Mouse (Mus musculus) limb, embryonic 10.5 days (tissue): ENCODE data around the gene Gpc6. TPM values are rescaled to one million over a fixed set of nuclear protein-coding genes. Genes with fewer than 3 reads are reported as not detected.
A peak's percentile ranks its signal among the peaks of the same experiment; 100 is the strongest.

Experiments used
- DNase-seq: peaks from one replicate; pipeline ENCODE4 v3.0.0-alpha.2; 2017; ENCODE audit warnings: low spot score
- H3K27ac ChIP-seq: fragments of 300-500 bp; sonication (generic); 2 replicates; pipeline ENCODE4 v1.5.1; 2016; ENCODE audit warnings: mild to moderate bottlenecking
- H3K27me3 ChIP-seq: fragments of 300-500 bp; sonication (generic); 2 replicates; pipeline ENCODE4 v1.6.1; 2016; ENCODE audit warnings: low read depth, mild to moderate bottlenecking; ENCODE audit not compliant: poor library complexity, severe bottlenecking
- H3K36me3 ChIP-seq: fragments of 300-500 bp; sonication (generic); 2 replicates; pipeline ENCODE4 v1.6.1; 2016; ENCODE audit warnings: mild to moderate bottlenecking, moderate library complexity
- H3K4me1 ChIP-seq: fragments of 300-500 bp; sonication (generic); 2 replicates; pipeline ENCODE4 v1.6.1; 2016
- H3K4me3 ChIP-seq: fragments of 300-500 bp; sonication (generic); 2 replicates; pipeline ENCODE4 v1.5.1; 2016; ENCODE audit warnings: mild to moderate bottlenecking, moderate library complexity
- H3K9me3 ChIP-seq: fragments of 300-500 bp; sonication (generic); replicated peaks from 2 replicates; pipeline ENCODE4 v1.6.1; 2016; ENCODE audit warnings: mild to moderate bottlenecking
- WGBS: fragments of 180-500 bp; shearing (Covaris S2); methylation state at CpG from one replicate; pipeline ENCODE4 v1.1.7; 2016; 5-methylcytosine and 5-hydroxymethylcytosine counted together
- polyA plus RNA-seq: library from polyadenylated mRNA; unstranded; fragments of >200 nt; fragmentation: Nextera tagmentation; extraction: Ambion mirVana; gene quantifications from 2 replicates; pipeline ENCODE4 v1.2.1, GENCODE M21; 2016

Gene Gpc6
- polyA plus RNA-seq, 1 experiment from 2014 or later: 51.9 TPM

DNA sequence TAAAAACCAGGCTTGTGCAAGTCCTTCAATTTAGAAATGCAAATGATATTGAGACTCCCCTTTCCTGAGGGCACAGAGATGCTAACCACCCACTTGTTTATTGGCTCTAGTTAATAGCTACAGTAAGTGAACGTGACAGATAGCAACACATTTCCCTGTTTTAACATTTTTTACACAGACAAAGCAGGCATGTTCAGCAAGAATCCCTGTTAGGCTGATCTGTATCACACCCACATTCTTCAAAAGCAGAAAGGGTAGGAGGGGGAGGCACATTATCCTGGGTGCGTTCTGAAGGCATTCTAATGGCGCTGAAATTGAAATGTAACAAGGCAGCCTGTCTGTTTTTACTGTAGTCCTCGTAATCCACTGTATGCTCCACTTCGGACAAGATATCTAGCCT is 674.6 kb downstream of the Gpc6 start:
- Histone ChIP-seq H3K4me3 (no peak overlapping the region), H3K9me3 (no peaks in the 10 kb centered on the region), H3K36me3 (no peaks in the 10 kb centered on the region), H3K27ac (no peak overlapping the region), H3K27me3 (no peaks in the 10 kb centered on the region), H3K4me1 (no peaks in the 10 kb centered on the region)
- no peak for DNase-seq
- 82% methylated on average over 5 of the region's 5 CpGs for WGBS

- WGBS: 75% methylated on average over 1 of the region's 1 CpGs
- no peak overlapping the region for H3K4me3 ChIP-seq
- DNase-seq: no peak
- no peaks in the 10 kb centered on the region for H3K36me3 ChIP-seq
- H3K4me1 ChIP-seq: no peaks in the 10 kb centered on the region
- no peaks in the 10 kb centered on the region for H3K9me3 ChIP-seq
- H3K27me3 ChIP-seq: no peaks in the 10 kb centered on the region
- H3K27ac ChIP-seq: no peak overlapping the region
Observed at GRCm38 (mm10) chr14:117603837-117604236, 678.7 kb downstream of the Gpc6 start.

- no peak for DNase-seq
- Histone ChIP-seq H3K9me3 (no peaks in the 10 kb centered on the region), H3K27ac (no peak overlapping the region), H3K27me3 (no peaks in the 10 kb centered on the region), H3K4me3 (no peak overlapping the region), H3K4me1 (no peaks in the 10 kb centered on the region), H3K36me3 (0 out of 2 replicates have a peak, but pooled peaks cover 3% of the 10 kb centered on the region)
- 92% methylated on average over 2 of the region's 2 CpGs for WGBS
Observed at GRCm38 (mm10) chr14:117605750-117606149, 680.6 kb downstream of the Gpc6 start.

DNA sequence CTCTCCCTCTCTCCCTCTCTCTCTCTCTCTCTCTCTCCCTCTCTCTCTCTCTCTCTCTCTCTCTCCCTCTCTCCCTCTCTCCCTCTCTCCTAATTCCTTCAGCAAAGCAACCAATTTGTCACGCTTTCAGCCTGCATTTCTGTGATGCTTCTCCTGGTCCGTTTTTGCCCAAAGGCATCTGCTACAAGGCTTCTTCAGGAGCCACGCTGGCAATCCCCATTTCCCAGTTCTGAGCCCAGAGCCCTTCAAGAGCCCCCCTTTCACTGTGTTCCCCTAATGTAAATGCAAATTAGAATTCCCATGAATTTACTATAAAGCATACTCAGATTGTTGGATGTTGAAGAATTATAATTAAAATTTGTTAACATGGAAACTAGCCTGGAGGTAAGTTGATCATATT is 686.0 kb downstream of the Gpc6 start:
- Histone ChIP-seq H3K27ac (no peak overlapping the region), H3K27me3 (no peaks in the 10 kb centered on the region), H3K36me3 (0 out of 2 replicates have a peak, but pooled peaks cover 3% of the 10 kb centered on the region), H3K4me1 (no peaks in the 10 kb centered on the region), H3K4me3 (no peak overlapping the region), H3K9me3 (no peaks in the 10 kb centered on the region)
- 83% methylated on average over 3 of the region's 3 CpGs for WGBS
- DNase-seq: no peak

- no peak for DNase-seq
- 0 out of 2 replicates have a peak overlapping the region, but pooled peaks have one; percentile 9 for H3K27ac ChIP-seq
- H3K4me3 ChIP-seq: no peak overlapping the region
- H3K27me3 ChIP-seq: no peaks in the 10 kb centered on the region
- peaks cover 14% of the 10 kb centered on the region for H3K4me1 ChIP-seq
- H3K9me3 ChIP-seq: no peaks in the 10 kb centered on the region
- no peaks in the 10 kb centered on the region for H3K36me3 ChIP-seq
- WGBS: 72% methylated on average over 9 of the region's 9 CpGs
Observed at GRCm38 (mm10) chr14:117625100-117625710, 700.1 kb downstream of the Gpc6 start.

GRCm38 (mm10) chr14:117634238-117634940 is 709.3 kb downstream of the Gpc6 start:
- H3K9me3 ChIP-seq: no peaks in the 10 kb centered on the region

DNA sequence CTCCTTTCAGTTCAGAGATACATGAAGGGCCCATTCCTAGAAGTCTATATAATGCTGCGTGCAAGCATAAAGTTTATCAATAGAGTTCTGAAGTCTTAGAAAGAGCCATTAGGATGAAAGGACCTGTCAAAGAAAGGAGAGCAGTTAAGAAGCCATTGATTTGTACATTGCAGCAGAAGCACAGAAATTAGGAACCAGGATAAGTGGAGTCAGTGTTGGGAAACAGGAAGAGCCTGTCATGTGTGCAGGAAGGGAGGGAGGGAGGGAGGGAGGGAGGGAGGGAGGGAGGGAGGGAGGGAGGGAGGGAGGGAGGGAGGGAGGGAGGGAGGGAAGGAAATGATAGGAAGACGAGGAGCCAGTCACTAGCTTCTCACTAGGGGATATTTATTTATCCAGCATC is 716.7 kb downstream of the Gpc6 start:
- Histone ChIP-seq H3K27me3 (no peaks in the 10 kb centered on the region), H3K36me3 (no peaks in the 10 kb centered on the region), H3K27ac (no peak overlapping the region), H3K4me1 (0 out of 2 replicates have a peak, but pooled peaks cover 3% of the 10 kb centered on the region), H3K9me3 (no peaks in the 10 kb centered on the region), H3K4me3 (no peak overlapping the region)
- WGBS: 87% methylated on average over 2 of the region's 2 CpGs
- no peak for DNase-seq

More at GRCm38 (mm10) chr14:117634238-117634940, 709.3 kb downstream of the Gpc6 start:
- Histone ChIP-seq H3K4me1 (no peaks in the 10 kb centered on the region), H3K36me3 (no peaks in the 10 kb centered on the region), H3K27me3 (no peaks in the 10 kb centered on the region), H3K4me3 (no peak overlapping the region), H3K27ac (no peak overlapping the region)
- 79% methylated on average over 14 of the region's 14 CpGs for WGBS
- no peak for DNase-seq

DNA sequence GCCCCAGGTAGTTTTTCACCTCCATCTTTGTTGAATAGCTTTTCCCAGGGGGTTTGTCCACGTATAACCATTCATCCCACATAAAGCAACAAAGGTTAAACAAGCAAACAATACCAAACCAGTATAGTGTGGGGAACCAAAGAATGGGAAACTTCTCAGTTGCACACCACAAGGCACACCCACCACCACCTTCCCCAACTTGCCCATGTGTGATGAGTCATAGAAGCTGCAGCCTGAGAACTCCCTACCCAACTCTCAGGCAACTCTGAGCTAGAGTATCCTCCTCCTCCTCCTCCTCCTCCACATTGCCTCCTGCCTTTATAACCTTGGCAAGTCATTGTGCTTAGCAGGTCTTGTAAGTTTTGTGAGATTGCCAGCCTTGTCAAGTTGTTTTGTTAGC is 718.0 kb downstream of the Gpc6 start:
- 0 out of 2 replicates have a peak, but pooled peaks cover 3% of the 10 kb centered on the region for H3K4me1 ChIP-seq
- no peaks in the 10 kb centered on the region for H3K27me3 ChIP-seq
- no peaks in the 10 kb centered on the region for H3K9me3 ChIP-seq
- H3K4me3 ChIP-seq: no peak overlapping the region
- no peaks in the 10 kb centered on the region for H3K36me3 ChIP-seq
- 86% methylated on average over 1 of the region's 1 CpGs for WGBS
- DNase-seq: no peak
- no peak overlapping the region for H3K27ac ChIP-seq

GRCm38 (mm10) chr14:117648199-117648960 is 723.3 kb downstream of the Gpc6 start:
- Histone ChIP-seq H3K9me3 (no peaks in the 10 kb centered on the region), H3K27ac (no peak overlapping the region), H3K27me3 (no peaks in the 10 kb centered on the region), H3K4me1 (peaks cover 13% of the 10 kb centered on the region; the same call in 1 of the 2 replicates), H3K4me3 (no peak overlapping the region), H3K36me3 (no peaks in the 10 kb centered on the region)
- DNase-seq: no peak
- 73% methylated on average over 9 of the region's 9 CpGs for WGBS

- WGBS: 91% methylated on average over 4 of the region's 4 CpGs
- Histone ChIP-seq H3K27me3 (no peaks in the 10 kb centered on the region), H3K27ac (no peak overlapping the region), H3K9me3 (no peaks in the 10 kb centered on the region), H3K4me3 (no peak overlapping the region), H3K4me1 (peaks cover 13% of the 10 kb centered on the region; the same call in 1 of the 2 replicates), H3K36me3 (no peaks in the 10 kb centered on the region)
- no peak for DNase-seq
Observed at GRCm38 (mm10) chr14:117650141-117650540, 725.0 kb downstream of the Gpc6 start.

DNA sequence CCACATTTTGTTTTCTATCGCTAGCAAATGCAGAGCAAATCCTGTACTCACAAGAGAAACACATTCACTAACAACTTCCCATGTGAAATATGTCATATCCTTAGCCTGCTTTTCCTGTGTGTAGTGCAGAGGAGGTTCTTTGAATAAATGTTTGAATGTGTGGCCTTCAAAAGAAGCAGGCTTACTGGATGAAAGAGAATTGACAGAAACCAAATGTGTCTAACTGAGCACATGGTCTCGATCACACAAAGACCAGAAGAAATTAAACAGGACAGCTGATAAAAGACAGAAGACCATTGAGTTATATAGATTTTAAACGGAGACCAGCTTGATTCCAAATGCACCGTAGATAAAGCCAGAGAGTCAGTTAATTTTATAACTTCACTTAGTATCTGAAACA is 726.2 kb downstream of the Gpc6 start:
- Histone ChIP-seq H3K36me3 (no peaks in the 10 kb centered on the region), H3K27ac (no peak overlapping the region), H3K9me3 (no peaks in the 10 kb centered on the region), H3K4me1 (peaks cover 13% of the 10 kb centered on the region; the same call in 1 of the 2 replicates), H3K4me3 (no peak overlapping the region), H3K27me3 (no peaks in the 10 kb centered on the region)
- DNase-seq: no peak
- WGBS: 49% methylated on average over 4 of the region's 4 CpGs

GRCm38 (mm10) chr14:117651938-117652337 is 726.8 kb downstream of the Gpc6 start:
- H3K27ac ChIP-seq: no peak overlapping the region
- 63% methylated on average over 2 of the region's 2 CpGs for WGBS
- H3K9me3 ChIP-seq: no peaks in the 10 kb centered on the region
- DNase-seq: no peak
- no peak overlapping the region for H3K4me3 ChIP-seq
- no peaks in the 10 kb centered on the region for H3K36me3 ChIP-seq
- H3K4me1 ChIP-seq: peaks cover 13% of the 10 kb centered on the region; the same call in 1 of the 2 replicates
- H3K27me3 ChIP-seq: no peaks in the 10 kb centered on the region

DNA sequence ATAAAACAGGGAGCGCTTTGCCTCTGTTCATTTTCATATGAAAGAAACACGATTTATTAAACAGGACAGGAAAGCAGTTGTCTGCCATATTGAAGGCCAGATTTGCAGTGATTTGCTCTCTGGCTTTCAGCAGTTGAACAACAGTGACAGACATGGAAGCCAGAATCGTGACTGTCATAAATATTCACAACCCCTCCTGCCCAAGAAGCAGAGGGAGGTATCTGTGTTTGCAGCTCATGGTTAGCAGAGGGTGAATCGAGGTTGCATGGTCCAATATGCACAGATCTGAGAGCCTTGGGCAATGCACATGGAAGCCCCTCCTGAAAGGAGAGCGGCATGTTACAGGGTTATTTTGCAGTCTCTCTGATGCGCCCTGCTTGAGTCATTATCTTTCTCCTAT is 730.3 kb downstream of the Gpc6 start:
- Histone ChIP-seq H3K27me3 (no peaks in the 10 kb centered on the region), H3K27ac (no peak overlapping the region), H3K36me3 (no peaks in the 10 kb centered on the region), H3K4me1 (peaks cover 13% of the 10 kb centered on the region; the same call in 1 of the 2 replicates), H3K4me3 (no peak overlapping the region), H3K9me3 (no peaks in the 10 kb centered on the region)
- WGBS: 93% methylated on average over 6 of the region's 6 CpGs
- no peak for DNase-seq
